In the genomic region with DNA sequence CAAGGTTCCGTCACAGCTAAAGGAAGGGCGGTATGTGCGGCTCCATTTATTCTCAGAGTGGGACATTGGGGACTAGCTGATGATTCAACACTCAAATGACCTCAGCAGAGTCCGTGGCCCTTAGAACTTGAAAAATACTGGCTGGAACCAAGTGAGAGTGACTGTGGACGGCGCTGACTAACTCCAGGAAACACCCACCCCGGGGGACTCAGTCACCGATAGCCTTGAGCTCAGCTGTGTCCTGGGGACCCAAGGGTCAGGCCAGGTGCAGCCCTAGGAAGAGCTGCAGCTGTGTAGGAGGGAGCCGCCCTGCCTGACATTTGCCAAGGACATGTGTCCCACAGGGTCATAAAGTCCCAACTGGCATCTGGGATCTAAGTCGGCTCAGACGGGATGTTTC, we compare ENCODE assay signal across 18 mouse cellular contexts. TPM values are rescaled to one million over a fixed set of nuclear protein-coding genes. Genes with fewer than 3 reads are reported as not detected.
DNase-seq lines count a peak whose midpoint lies in the region; TF ChIP-seq lines count a peak whose summit lies in the region.
"Had no signal": no experiment of that assay in that cellular context is flagged by ENCODE, and none has a peak within 500 bp of the region (broad histone marks: within the 10 kb centered on the region; RNA-seq: fewer than 3 reads in every experiment).

No protein-coding gene starts in this region.

- DNase-seq in gastrocnemius, adult 2 months = peak; percentile 47
- no peak for DNase-seq in gastrocnemius, adult 8-10 months (ENCODE audit: low spot score in 2 of 2)
- peak; percentile 83 for DNase-seq in adrenal gland, adult 2 months
- DNase-seq in adrenal gland, postnatal 36 days = peak; percentile 70
- peak; percentile 15 to 44 for DNase-seq in heart, postnatal 36 days
- DNase-seq in cerebellum, adult 9-10 months = no peak
- DNase-seq in MN1 (ENCODE audit: low spot score) = no peak
- DNase-seq: cerebellum, adult 8-10 months; kidney, adult 8-10 months; kidney, postnatal 14 days; right cerebral cortex, adult 18-20 months; spleen, adult 18-20 months; thymus, postnatal 36 days had no signal

- H3K27ac ChIP-seq in gastrocnemius, adult 2 months = no peak overlapping the region
- H3K27ac ChIP-seq: forebrain, embryonic 13.5 days; hindbrain, embryonic 13.5 days; limb, embryonic 15.5 days had no signal

- TF ChIP-seq CTCF in gastrocnemius, adult 2 months (IDR thresholded peaks at IDR 0.05) = no peak

- intact Hi-C loops in gastrocnemius, adult 2 months (cut with DNase I) = loop anchor here (10.0 kb wide), 1 partner anchor 404 kb away; no protein-coding TSS in a partner anchor
- intact Hi-C loops in heart, postnatal 36 days (cut with DNase I) = no loop called here

- no peak overlapping the region for H3K4me3 ChIP-seq in gastrocnemius, adult 2 months
- H3K4me3 ChIP-seq: erythroblast, embryonic 14.5 days; forebrain, embryonic 13.5 days; hindbrain, embryonic 13.5 days; limb, embryonic 15.5 days had no signal

RNA-seq across cellular contexts. Expression of gene Nfatc2, which starts 57.1 kb away (rescaled TPM):
- 1 to 10 TPM; 7.1 to 9.1 TPM for total RNA-seq in gastrocnemius, adult 2 months (2021)
- 10 to 100 TPM in 3 of 4 experiments, 1 to 10 TPM in 1; 7.8 to 13.6 (median 10.3) TPM for total RNA-seq in gastrocnemius, adult 8-10 months (2022)
- total RNA-seq in adrenal gland, adult 2 months (2021) = 1 to 10 TPM; 3.5 to 4.9 TPM
- 2.8 and 4.7 TPM in 2 replicates for polyA plus RNA-seq in adrenal gland, adult 2 months (2012; rRNA removed)
- total RNA-seq in adrenal gland, postnatal 36 days (2021) = 1 to 10 TPM; 2.6 to 3.0 TPM
- 10 to 100 TPM; 16.2 to 18.1 TPM for total RNA-seq in heart, postnatal 36 days (2021)
- total RNA-seq: MEL had no signal
- polyA plus RNA-seq: erythroblast, embryonic 14.5 days had no signal

Comparison
In these comparisons a context has a peak if more than half of its experiments do, and no peak if none do; other contexts are left out.
1. DNase-seq: peak in gastrocnemius, adult 2 months (single experiment), adrenal gland, adult 2 months (single experiment), adrenal gland, postnatal 36 days (2 of 2) and heart, postnatal 36 days (2 of 2); none in gastrocnemius, adult 8-10 months (0 of 2), cerebellum, adult 9-10 months (single experiment) and MN1 (single experiment).